Mouse (Mus musculus): ENCODE measurements at regions not wholly inside any gene's neighbourhood (a gene's known extent, or its start where the extent isn't known, plus 50 kb on each side); places are given as distances from the start of the nearest gene placed in this dataset.

- 47% methylated on average over 4 of the region's 4 CpGs for WGBS (ENCODE audit: insufficient replicate concordance)
- DNase-seq (no peak), ATAC-seq (ENCODE audit: low read depth) (no peak)
- no peaks in the 10 kb centered on the region for H3K27me3 ChIP-seq
- no peaks in the 10 kb centered on the region for H3K4me1 ChIP-seq (replicated peaks)
- no peaks in the 10 kb centered on the region for H3K9me3 ChIP-seq (replicated peaks)
- H3K27ac ChIP-seq = no peak overlapping the region
- no peaks in the 10 kb centered on the region for H3K36me3 ChIP-seq
- H3K4me3 ChIP-seq (replicated peaks) = no peak overlapping the region
- H3K4me2 ChIP-seq = no peak overlapping the region
- no peak overlapping the region for H3K9ac ChIP-seq
Measured at GRCm38 (mm10) chr11:17324651-17325050, 67.3 kb downstream of the C1d start.

- DNase-seq = no peak
- no peak for ATAC-seq (ENCODE audit: low read depth)
- H3K9ac ChIP-seq = no peak overlapping the region
- H3K27me3 ChIP-seq = no peaks in the 10 kb centered on the region
- WGBS (ENCODE audit: insufficient replicate concordance) = 69% methylated on average over 10 of the region's 10 CpGs
- no peaks in the 10 kb centered on the region for H3K36me3 ChIP-seq
- H3K27ac ChIP-seq = no peak overlapping the region
- H3K9me3 ChIP-seq (replicated peaks) = no peaks in the 10 kb centered on the region
- no peaks in the 10 kb centered on the region for H3K4me1 ChIP-seq (replicated peaks)
- no peak overlapping the region for H3K4me3 ChIP-seq (replicated peaks)
- no peak overlapping the region for H3K4me2 ChIP-seq
Measured at GRCm38 (mm10) chr11:17325731-17326646, 68.6 kb downstream of the C1d start.

GRCm38 (mm10) chr11:17326695-17327094, 69.3 kb downstream of the C1d start:
- DNase-seq = no peak
- Histone ChIP-seq H3K9me3 (replicated peaks) (no peaks in the 10 kb centered on the region), H3K27ac (no peak overlapping the region), H3K9ac (no peak overlapping the region), H3K4me2 (no peak overlapping the region), H3K36me3 (no peaks in the 10 kb centered on the region), H3K4me3 (replicated peaks) (no peak overlapping the region), H3K27me3 (no peaks in the 10 kb centered on the region), H3K4me1 (replicated peaks) (no peaks in the 10 kb centered on the region)
- no peak for ATAC-seq (ENCODE audit: low read depth)
- WGBS (ENCODE audit: insufficient replicate concordance) = 54% methylated on average over 4 of the region's 4 CpGs

- ATAC-seq (ENCODE audit: low read depth) = no peak
- Histone ChIP-seq H3K4me1 (replicated peaks) (no peaks in the 10 kb centered on the region), H3K9me3 (replicated peaks) (no peaks in the 10 kb centered on the region), H3K27me3 (no peaks in the 10 kb centered on the region), H3K9ac (no peak overlapping the region), H3K36me3 (no peaks in the 10 kb centered on the region), H3K27ac (no peak overlapping the region), H3K4me2 (no peak overlapping the region), H3K4me3 (replicated peaks) (no peak overlapping the region)
- 66% methylated on average over 1 of the region's 1 CpGs for WGBS (ENCODE audit: insufficient replicate concordance)
- DNase-seq = no peak
Measured at GRCm38 (mm10) chr11:17351476-17351875, 94.1 kb downstream of the C1d start.

- WGBS (ENCODE audit: insufficient replicate concordance) = 63% methylated on average over 17 of the region's 17 CpGs
- H3K36me3 ChIP-seq = no peaks in the 10 kb centered on the region
Measured at GRCm38 (mm10) chr11:17352148-17353130, 95.1 kb downstream of the C1d start.

GRCm38 (mm10) chr11:17359698-17360254, 102.4 kb downstream of the C1d start:
- Histone ChIP-seq H3K9me3 (replicated peaks) (no peaks in the 10 kb centered on the region), H3K27ac (no peak overlapping the region), H3K36me3 (no peaks in the 10 kb centered on the region), H3K4me3 (replicated peaks) (no peak overlapping the region), H3K4me1 (replicated peaks) (no peaks in the 10 kb centered on the region), H3K27me3 (no peaks in the 10 kb centered on the region), H3K9ac (no peak overlapping the region), H3K4me2 (no peak overlapping the region)
- no peak for ATAC-seq (ENCODE audit: low read depth)
- WGBS (ENCODE audit: insufficient replicate concordance) = 50% methylated on average over 1 of the region's 1 CpGs
- no peak for DNase-seq

More at GRCm38 (mm10) chr11:17352148-17353130, 95.1 kb downstream of the C1d start:
- ATAC-seq (ENCODE audit: low read depth) = no peak
- Histone ChIP-seq H3K27me3 (no peaks in the 10 kb centered on the region), H3K27ac (no peak overlapping the region), H3K9ac (no peak overlapping the region), H3K4me1 (replicated peaks) (no peaks in the 10 kb centered on the region), H3K4me3 (replicated peaks) (no peak overlapping the region), H3K9me3 (replicated peaks) (no peaks in the 10 kb centered on the region), H3K4me2 (no peak overlapping the region)
- no peak for DNase-seq

GRCm38 (mm10) chr11:17377859-17378258, 120.5 kb downstream of the C1d start:
- H3K4me1 ChIP-seq (replicated peaks) = no peaks in the 10 kb centered on the region
- H3K9me3 ChIP-seq (replicated peaks) = no peaks in the 10 kb centered on the region
- ATAC-seq (ENCODE audit: low read depth) = no peak
- H3K36me3 ChIP-seq = no peaks in the 10 kb centered on the region
- 58% methylated on average over 3 of the region's 3 CpGs for WGBS (ENCODE audit: insufficient replicate concordance)
- no peak overlapping the region for H3K9ac ChIP-seq
- H3K4me3 ChIP-seq (replicated peaks) = no peak overlapping the region
- H3K4me2 ChIP-seq = no peak overlapping the region
- no peak for DNase-seq
- no peak overlapping the region for H3K27ac ChIP-seq
- no peaks in the 10 kb centered on the region for H3K27me3 ChIP-seq

- H3K4me3 ChIP-seq (replicated peaks) = no peak overlapping the region
- H3K36me3 ChIP-seq = no peaks in the 10 kb centered on the region
- H3K4me2 ChIP-seq = no peak overlapping the region
- 47% methylated on average over 3 of the region's 3 CpGs for WGBS (ENCODE audit: insufficient replicate concordance)
- H3K9ac ChIP-seq = no peak overlapping the region
- ATAC-seq (ENCODE audit: low read depth) = no peak
- no peaks in the 10 kb centered on the region for H3K27me3 ChIP-seq
- H3K4me1 ChIP-seq (replicated peaks) = no peaks in the 10 kb centered on the region
- no peak for DNase-seq
- no peak overlapping the region for H3K27ac ChIP-seq
- no peaks in the 10 kb centered on the region for H3K9me3 ChIP-seq (replicated peaks)
Measured at GRCm38 (mm10) chr11:17386756-17387155, 129.4 kb downstream of the C1d start.

- H3K9me3 ChIP-seq (replicated peaks) = no peaks in the 10 kb centered on the region
- DNase-seq = no peak
- WGBS (ENCODE audit: insufficient replicate concordance) = 64% methylated on average over 6 of the region's 6 CpGs
- no peaks in the 10 kb centered on the region for H3K36me3 ChIP-seq
- H3K9ac ChIP-seq = no peak overlapping the region
- ATAC-seq (ENCODE audit: low read depth) = no peak
- H3K27me3 ChIP-seq = no peaks in the 10 kb centered on the region
- H3K4me2 ChIP-seq = no peak overlapping the region
- H3K4me1 ChIP-seq (replicated peaks) = no peaks in the 10 kb centered on the region
- H3K4me3 ChIP-seq (replicated peaks) = no peak overlapping the region
- H3K27ac ChIP-seq = no peak overlapping the region
Measured at GRCm38 (mm10) chr11:17393832-17394231, 136.5 kb downstream of the C1d start.

GRCm38 (mm10) chr11:17414531-17414930, 157.2 kb downstream of the C1d start:
- no peaks in the 10 kb centered on the region for H3K9me3 ChIP-seq (replicated peaks)
- H3K36me3 ChIP-seq = no peaks in the 10 kb centered on the region
- no peak overlapping the region for H3K9ac ChIP-seq
- DNase-seq = no peak
- no peaks in the 10 kb centered on the region for H3K4me1 ChIP-seq (replicated peaks)
- WGBS (ENCODE audit: insufficient replicate concordance) = 30% methylated on average over 1 of the region's 1 CpGs
- H3K4me2 ChIP-seq = no peak overlapping the region
- no peak overlapping the region for H3K27ac ChIP-seq
- no peak overlapping the region for H3K4me3 ChIP-seq (replicated peaks)
- no peaks in the 10 kb centered on the region for H3K27me3 ChIP-seq
- no peak for ATAC-seq (ENCODE audit: low read depth)

GRCm38 (mm10) chr11:17415144-17415543, 157.8 kb downstream of the C1d start:
- WGBS (ENCODE audit: insufficient replicate concordance) = 49% methylated on average over 1 of the region's 1 CpGs
- DNase-seq = no peak
- ATAC-seq (ENCODE audit: low read depth) = no peak
- Histone ChIP-seq H3K4me3 (replicated peaks) (no peak overlapping the region), H3K9me3 (replicated peaks) (no peaks in the 10 kb centered on the region), H3K4me1 (replicated peaks) (no peaks in the 10 kb centered on the region), H3K27me3 (no peaks in the 10 kb centered on the region), H3K27ac (no peak overlapping the region), H3K9ac (no peak overlapping the region), H3K4me2 (no peak overlapping the region), H3K36me3 (no peaks in the 10 kb centered on the region)
